Mouse (Mus musculus) testis, adult 2 months (tissue): Measurements from ENCODE around the gene Epm2aip1.

Source experiments
- CTCF ChIP-seq: fragments of 200-500 bp; IDR thresholded peaks from 2 replicates; pipeline ENCODE4 v1.5.1; 2012; ENCODE audit warnings: low read depth, mild to moderate bottlenecking, inconsistent platforms, low read length, moderate library complexity; ENCODE audit not compliant: control insufficient read depth, insufficient read depth, insufficient replicate concordance
- POLR2A ChIP-seq: fragments of 200-500 bp; IDR thresholded peaks from 2 replicates; pipeline ENCODE4 v1.6.1; 2012; ENCODE audit warnings: low read depth, mild to moderate bottlenecking, inconsistent platforms, low read length, moderate library complexity; ENCODE audit not compliant: control insufficient read depth

- no peak for TF ChIP-seq CTCF
- TF ChIP-seq POLR2A: no peak
These were observed 53.2 kb downstream of the Epm2aip1 start for GRCm38 (mm10) chr9:111324881-111325280.
